In the genomic region with DNA sequence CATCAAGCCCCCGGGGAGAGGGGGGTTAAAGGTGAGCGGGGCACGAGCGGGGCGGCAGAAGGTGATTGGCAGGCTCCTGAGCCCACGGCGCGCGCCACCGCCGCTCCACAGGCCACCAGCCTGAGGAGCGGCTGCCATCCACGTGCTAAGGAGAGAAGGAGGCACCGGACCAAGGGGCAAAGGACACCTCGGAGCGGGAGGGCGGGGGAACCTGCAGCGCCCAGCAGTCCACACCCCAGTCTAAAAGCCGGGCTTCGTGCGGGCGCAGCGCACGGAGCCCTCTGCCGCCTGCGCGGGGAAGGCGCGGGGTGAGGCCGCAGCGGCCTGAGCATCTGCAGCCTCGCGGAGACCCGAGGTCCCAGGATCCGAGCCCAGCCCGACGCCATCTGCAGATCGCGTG, we compare ENCODE assay signal across 9 mouse cellular contexts. TPM values are rescaled to one million over a fixed set of nuclear protein-coding genes. Genes with fewer than 3 reads are reported as not detected.
DNase-seq lines count a peak whose midpoint lies in the region; ATAC-seq lines count a peak whose summit lies in the region.
"Had no signal": no experiment of that assay in that cellular context is flagged by ENCODE, and none has a peak within 500 bp of the region (broad histone marks: within the 10 kb centered on the region; RNA-seq: fewer than 3 reads in every experiment).

A gene (plus strand): TSS at position 238 of the 400 bp plus-strand sequence.

- 0 out of 2 replicates have a peak, but pooled peaks have one; percentile 12 for ATAC-seq in kidney, embryonic 15.5 days (replicated peaks; ENCODE audit: low FRiP score)
- no peak for ATAC-seq in neural tube, embryonic 12.5 days (ENCODE audit: low FRiP score, low read depth)

- H3K27ac ChIP-seq in kidney, embryonic 15.5 days: no peak within 1 kb of the TSS
- no peak within 1 kb of the TSS for H3K27ac ChIP-seq in neural tube, embryonic 12.5 days
- H3K27ac ChIP-seq: macrophage had no signal

- peaks cover 76% of the 10 kb centered on the region for H3K27me3 ChIP-seq in kidney, embryonic 15.5 days
- H3K27me3 ChIP-seq in neural tube, embryonic 12.5 days (replicated peaks): peaks cover 52% of the 10 kb centered on the region

- H3K36me3 ChIP-seq in kidney, embryonic 15.5 days: no peaks in the 10 kb centered on the region
- no peaks in the 10 kb centered on the region for H3K36me3 ChIP-seq in neural tube, embryonic 12.5 days

- H3K9ac ChIP-seq in kidney, embryonic 15.5 days: no peak within 1 kb of the TSS
- H3K9ac ChIP-seq in neural tube, embryonic 12.5 days: 0 out of 2 replicates have a peak within 1 kb of the TSS, but pooled peaks have one; percentile 21

- WGBS in kidney, embryonic 15.5 days: 2% methylated on average over 39 of the region's 39 CpGs
- WGBS in neural tube, embryonic 12.5 days: 3% methylated on average over 39 of the region's 39 CpGs

- peak within 1 kb of the TSS; percentile 57 for H3K4me2 ChIP-seq in kidney, embryonic 15.5 days
- H3K4me2 ChIP-seq in neural tube, embryonic 12.5 days (replicated peaks): peak within 1 kb of the TSS; percentile 32

- H3K4me1 ChIP-seq in kidney, embryonic 15.5 days: peaks cover 7% of the 10 kb centered on the region; the same call in 1 of the 2 replicates
- no peaks in the 10 kb centered on the region; the same call in 1 of the 2 replicates for H3K4me1 ChIP-seq in neural tube, embryonic 12.5 days

- DNase-seq in thymus, postnatal 4 days: peak; percentile 22
- no peak for DNase-seq in thymus, postnatal 0 days (ENCODE audit: low spot score)
- DNase-seq in gonadal fat pad, adult 2 months (ENCODE audit: low read depth): no peak
- DNase-seq in c-Kit-positive CD71-positive TER-119-positive erythroid progenitor cells, embryonic 14.5 days (ENCODE audit: low spot score): no peak
- no peak for DNase-seq in right cerebral cortex, postnatal 4 days
- no peak for DNase-seq in layer of hippocampus, postnatal 25 days (ENCODE audit: extremely low spot score in 1 of 2, low spot score in 1 of 2)

- no peaks in the 10 kb centered on the region for H3K9me3 ChIP-seq in kidney, embryonic 15.5 days (replicated peaks)
- H3K9me3 ChIP-seq in neural tube, embryonic 12.5 days: no peaks in the 10 kb centered on the region

- peak within 1 kb of the TSS; percentile 26 for H3K4me3 ChIP-seq in kidney, embryonic 15.5 days (replicated peaks)
- no peak within 1 kb of the TSS for H3K4me3 ChIP-seq in neural tube, embryonic 12.5 days

RNA-seq across cellular contexts. Expression of the gene that starts here (rescaled TPM):
- polyA plus RNA-seq in thymus, postnatal 0 days (2015; fragmentation: Nextera tagmentation; extraction: Ambion mirVana): 0.38 and 0.39 TPM in 2 replicates
- polyA plus RNA-seq in gonadal fat pad, adult 2 months (2012; rRNA removed): 84.5 and 86.8 TPM in 2 replicates
- polyA plus RNA-seq in kidney, embryonic 15.5 days (2015; fragmentation: Nextera tagmentation; extraction: Ambion mirVana): 7.3 and 7.4 TPM in 2 replicates
- polyA plus RNA-seq in neural tube, embryonic 12.5 days (2016; fragmentation: Nextera tagmentation; extraction: Ambion mirVana): 0.58 and 0.66 TPM in 2 replicates
- 1 to 10 TPM; 3.1 to 5.8 TPM for total RNA-seq in layer of hippocampus, postnatal 25 days (2021)
- polyA plus RNA-seq: macrophage had no signal

Comparison
In these comparisons a context has a peak if more than half of its experiments do, and no peak if none do; other contexts are left out.
1. RNA of the gene that starts here (polyA plus RNA-seq): 84.5 to 86.8 TPM in gonadal fat pad, adult 2 months; 7.3 to 7.4 TPM in kidney, embryonic 15.5 days, 0.58 to 0.66 TPM in neural tube, embryonic 12.5 days and 0.38 to 0.39 TPM in thymus, postnatal 0 days; every median in the first group is over 10 times any median in the second.